Mouse (Mus musculus): ENCODE results near the gene Zfp120. TPM values are rescaled to one million over a fixed set of nuclear protein-coding genes. Genes with fewer than 3 reads are reported as not detected.

Gene Zfp120
- polyA plus RNA-seq (2017; shearing (Covaris generic)) = 35.5 TPM

DNA sequence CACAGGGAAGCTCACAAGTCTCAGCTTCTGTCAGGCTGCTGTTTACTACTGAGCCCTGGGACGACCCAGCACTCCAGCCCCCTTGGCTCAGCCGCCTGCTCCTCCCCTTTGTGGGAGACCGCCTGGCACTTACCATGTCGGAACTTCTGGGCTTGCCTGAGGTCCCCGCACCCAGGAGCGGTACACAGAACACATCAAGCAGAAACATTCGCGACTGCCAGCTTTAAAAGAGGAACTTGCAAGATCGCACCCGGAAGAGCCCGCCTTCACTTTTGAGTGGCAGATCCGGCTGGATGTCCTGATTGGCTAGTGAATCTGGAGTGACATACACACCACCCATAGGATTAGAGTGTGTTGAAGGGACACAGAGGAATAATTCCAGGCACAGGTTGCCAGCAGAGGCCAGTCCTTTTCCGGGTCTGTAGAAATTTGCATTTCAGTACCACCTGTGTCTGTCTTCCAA, at the start of gene Zfp120:
Gene Zfp120, minus strand, starts transcription at position 274 of the 463 bp plus-strand sequence.

GRCm38 (mm10) chr2:150181570-150181999, 45.1 kb upstream of the Zfp120 start, which contains the start of gene Gm14139:
Gene Gm14139, plus strand, starts transcription at chr2:150181755.

DNA sequence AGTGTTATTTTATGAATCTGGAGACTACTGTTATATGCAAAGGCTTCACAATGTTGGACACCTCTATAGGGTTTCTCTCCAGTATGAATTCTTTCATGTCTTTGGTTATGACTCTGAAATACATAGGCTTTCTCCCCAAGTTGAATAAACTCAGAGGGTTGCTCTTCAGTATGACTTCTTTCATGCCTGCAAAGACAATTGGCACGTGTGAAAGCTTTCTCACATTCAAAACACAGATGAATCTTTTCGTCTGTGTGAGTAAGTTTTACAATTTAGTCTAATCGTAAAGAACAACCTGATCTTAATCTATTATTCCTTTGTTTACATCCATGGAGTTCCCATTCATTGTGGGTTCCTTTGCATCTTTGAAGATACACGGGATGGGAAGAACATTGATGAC, 43.1 kb upstream of the Zfp120 start, which contains the start of gene Gm10770:
Gene Gm10770, minus strand, starts transcription at position 101 of the 400 bp plus-strand sequence.

Other genes starting within 250 kb of the Zfp120 start
- gene Gm10770, start 43.0 kb upstream of the Zfp120 start, polyA plus RNA-seq (2017; shearing (Covaris generic)) = not detected
- gene Gm14139, start 45.0 kb upstream of the Zfp120 start, polyA plus RNA-seq (2017; shearing (Covaris generic)) = 1.1 TPM
- gene Zfp937, start 81.4 kb upstream of the Zfp120 start, polyA plus RNA-seq (2017; shearing (Covaris generic)) = 20.3 TPM
- 77.0 TPM for gene Gm21994, start 118.9 kb upstream of the Zfp120 start, polyA plus RNA-seq (2017; shearing (Covaris generic))
- gene Gm14124, start 120.8 kb upstream of the Zfp120 start, polyA plus RNA-seq (2017; shearing (Covaris generic)) = 0.55 TPM
- 39.7 TPM for gene Gm10130, start 187.0 kb upstream of the Zfp120 start, polyA plus RNA-seq (2017; shearing (Covaris generic))
- 13.0 TPM for gene 3300002I08Rik, start 226.1 kb upstream of the Zfp120 start, polyA plus RNA-seq (2017; shearing (Covaris generic))